In genomic region chr9:73154347-73154746, GRCm38 (mm10) we compare ENCODE assay signal across 22 mouse cellular contexts. TPM values are rescaled to one million over a fixed set of nuclear protein-coding genes. Genes with fewer than 3 reads are reported as not detected.
DNase-seq lines count a peak whose midpoint lies in the region; ATAC-seq and TF ChIP-seq lines count a peak whose summit lies in the region.
"Had no signal": no experiment of that assay in that cellular context is flagged by ENCODE, and none has a peak within 500 bp of the region (broad histone marks: within the 10 kb centered on the region; RNA-seq: fewer than 3 reads in every experiment).

No protein-coding gene starts in this region.

- no peak overlapping the region for H3K4me2 ChIP-seq in hindbrain, postnatal 0 days (ENCODE audit: low read depth, low read length)
- no peak overlapping the region for H3K4me2 ChIP-seq in hindbrain, embryonic 12.5 days (replicated peaks)
- H3K4me2 ChIP-seq in midbrain, embryonic 14.5 days (ENCODE audit: low read length) = no peak overlapping the region
- H3K4me2 ChIP-seq in midbrain, embryonic 15.5 days = no peak overlapping the region
- H3K4me2 ChIP-seq: neural tube, embryonic 12.5 days; stomach, embryonic 15.5 days had no signal

- H3K9me3 ChIP-seq in hindbrain, postnatal 0 days (ENCODE audit: low read length) = no peaks in the 10 kb centered on the region
- no peaks in the 10 kb centered on the region for H3K9me3 ChIP-seq in hindbrain, embryonic 12.5 days (replicated peaks)
- no peaks in the 10 kb centered on the region for H3K9me3 ChIP-seq in midbrain, embryonic 14.5 days (ENCODE audit: control insufficient read depth, low read length)
- no peaks in the 10 kb centered on the region for H3K9me3 ChIP-seq in midbrain, embryonic 15.5 days
- H3K9me3 ChIP-seq: hindbrain, embryonic 10.5 days; neural tube, embryonic 12.5 days; stomach, embryonic 15.5 days had no signal

- H3K9ac ChIP-seq in hindbrain, postnatal 0 days (replicated peaks; ENCODE audit: low read length) = no peak overlapping the region
- no peak overlapping the region for H3K9ac ChIP-seq in hindbrain, embryonic 12.5 days
- H3K9ac ChIP-seq in midbrain, embryonic 14.5 days (replicated peaks; ENCODE audit: low read length) = no peak overlapping the region
- no peak overlapping the region for H3K9ac ChIP-seq in midbrain, embryonic 15.5 days
- H3K9ac ChIP-seq: neural tube, embryonic 12.5 days; stomach, embryonic 15.5 days had no signal

- peak; percentile 51 for TF ChIP-seq CTCF in hindbrain, postnatal 0 days (IDR thresholded peaks at IDR 0.05; ENCODE audit: low read depth)

- no peaks in the 10 kb centered on the region for H3K4me1 ChIP-seq in hindbrain, postnatal 0 days (ENCODE audit: insufficient read depth, low read length)
- no peaks in the 10 kb centered on the region for H3K4me1 ChIP-seq in hindbrain, embryonic 12.5 days
- no peaks in the 10 kb centered on the region for H3K4me1 ChIP-seq in midbrain, embryonic 14.5 days (ENCODE audit: control insufficient read depth, insufficient read depth, low read length)
- H3K4me1 ChIP-seq in midbrain, embryonic 15.5 days = no peaks in the 10 kb centered on the region
- H3K4me1 ChIP-seq: hindbrain, embryonic 10.5 days; neural tube, embryonic 12.5 days; stomach, embryonic 15.5 days had no signal

- ATAC-seq in hindbrain, postnatal 0 days = no peak
- no peak for ATAC-seq in hindbrain, embryonic 12.5 days (ENCODE audit: low FRiP score)
- ATAC-seq in midbrain, embryonic 14.5 days (ENCODE audit: low FRiP score, low TSS enrichment) = no peak
- no peak for ATAC-seq in midbrain, embryonic 15.5 days (replicated peaks)

- no peaks in the 10 kb centered on the region for H3K36me3 ChIP-seq in hindbrain, postnatal 0 days (ENCODE audit: insufficient read depth, low read length)
- no peaks in the 10 kb centered on the region for H3K36me3 ChIP-seq in hindbrain, embryonic 12.5 days
- H3K36me3 ChIP-seq in midbrain, embryonic 14.5 days (ENCODE audit: control insufficient read depth, insufficient read depth, low read length) = no peaks in the 10 kb centered on the region
- no peaks in the 10 kb centered on the region for H3K36me3 ChIP-seq in midbrain, embryonic 15.5 days (replicated peaks)
- H3K36me3 ChIP-seq: hindbrain, embryonic 10.5 days; neural tube, embryonic 12.5 days; stomach, embryonic 15.5 days had no signal

- peak; percentile 13 for DNase-seq in embryo, embryonic 10 days (ENCODE audit: low spot score)
- no peak for DNase-seq in embryo, embryonic 9.5 days (ENCODE audit: extremely low spot score)
- peak; percentile 55 for DNase-seq in hindbrain, postnatal 0 days (ENCODE audit: low spot score)
- peak; percentile 59 for DNase-seq in midbrain, embryonic 14.5 days
- peak; percentile 17 for DNase-seq in retina, postnatal 1 day
- no peak for DNase-seq in ovary, postnatal 36 days (ENCODE audit: low spot score)
- DNase-seq: cerebellum, adult 11-12 months; gastrocnemius, postnatal 36 days; kidney, adult 8-10 months; lung, adult 18-20 months; spleen, adult 18-20 months; thymus, postnatal 14 days had no signal

- no peak overlapping the region for H3K27ac ChIP-seq in hindbrain, postnatal 0 days
- H3K27ac ChIP-seq in hindbrain, embryonic 12.5 days = no peak overlapping the region
- H3K27ac ChIP-seq in midbrain, embryonic 14.5 days (replicated peaks; ENCODE audit: low read depth, low read length) = no peak overlapping the region
- no peak overlapping the region for H3K27ac ChIP-seq in midbrain, embryonic 15.5 days
- H3K27ac ChIP-seq: hindbrain, embryonic 10.5 days; neural tube, embryonic 12.5 days; stomach, embryonic 15.5 days had no signal

- no peak overlapping the region for H3K4me3 ChIP-seq in hindbrain, postnatal 0 days (ENCODE audit: low read length)
- H3K4me3 ChIP-seq in hindbrain, embryonic 12.5 days = no peak overlapping the region
- no peak overlapping the region for H3K4me3 ChIP-seq in midbrain, embryonic 14.5 days (replicated peaks; ENCODE audit: low read depth, low read length)
- H3K4me3 ChIP-seq in midbrain, embryonic 15.5 days = no peak overlapping the region
- H3K4me3 ChIP-seq: hindbrain, embryonic 10.5 days; neural tube, embryonic 12.5 days; stomach, embryonic 15.5 days had no signal

- no peaks in the 10 kb centered on the region for H3K27me3 ChIP-seq in hindbrain, postnatal 0 days (ENCODE audit: insufficient read depth, low read length)
- no peaks in the 10 kb centered on the region for H3K27me3 ChIP-seq in hindbrain, embryonic 12.5 days
- H3K27me3 ChIP-seq in midbrain, embryonic 14.5 days (ENCODE audit: control insufficient read depth, insufficient read depth, low read length) = no peaks in the 10 kb centered on the region
- no peaks in the 10 kb centered on the region for H3K27me3 ChIP-seq in midbrain, embryonic 15.5 days (replicated peaks)
- H3K27me3 ChIP-seq: neural tube, embryonic 12.5 days; stomach, embryonic 15.5 days had no signal

- 55% methylated on average over 9 of the region's 9 CpGs for WGBS in hindbrain, postnatal 0 days
- 61% methylated on average over 9 of the region's 9 CpGs for WGBS in hindbrain, embryonic 12.5 days
- 62% methylated on average over 9 of the region's 9 CpGs for WGBS in midbrain, embryonic 14.5 days
- WGBS in midbrain, embryonic 15.5 days = 56% methylated on average over 9 of the region's 9 CpGs

RNA-seq across cellular contexts. Expression of gene Rsl24d1, which starts 41.1 kb away (rescaled TPM):
- 54.1 and 59.4 TPM in 2 replicates for total RNA-seq in hindbrain, postnatal 0 days (2014; rRNA removed)
- polyA plus RNA-seq in hindbrain, postnatal 0 days (2015; fragmentation: Nextera tagmentation; extraction: Ambion mirVana) = 102 and 106 TPM in 2 replicates
- polyA plus RNA-seq in hindbrain, embryonic 12.5 days (2016; fragmentation: Nextera tagmentation; extraction: Ambion mirVana) = 115 and 124 TPM in 2 replicates
- polyA plus RNA-seq in midbrain, embryonic 14.5 days (2014; fragmentation: Nextera tagmentation; extraction: Ambion mirVana) = 121 and 122 TPM in 2 replicates
- 96.0 and 100 TPM in 2 replicates for polyA plus RNA-seq in midbrain, embryonic 15.5 days (2015; fragmentation: Nextera tagmentation; extraction: Ambion mirVana)

RNA-seq across cellular contexts. Expression of gene Gm20509, which starts 52.1 kb away (rescaled TPM):
- not detected in 2 replicates for total RNA-seq in hindbrain, postnatal 0 days (2014; rRNA removed)
- polyA plus RNA-seq in hindbrain, postnatal 0 days (2015; fragmentation: Nextera tagmentation; extraction: Ambion mirVana) = 0.18 TPM in 1 of 2 replicates, not detected in the other
- polyA plus RNA-seq in hindbrain, embryonic 12.5 days (2016; fragmentation: Nextera tagmentation; extraction: Ambion mirVana) = 0.27 TPM in 1 of 2 replicates, not detected in the other
- polyA plus RNA-seq in midbrain, embryonic 14.5 days (2014; fragmentation: Nextera tagmentation; extraction: Ambion mirVana) = not detected in 2 replicates
- not detected in 2 replicates for polyA plus RNA-seq in midbrain, embryonic 15.5 days (2015; fragmentation: Nextera tagmentation; extraction: Ambion mirVana)
- total RNA-seq: gastrocnemius, postnatal 36 days; left cerebral cortex, postnatal 10 days; megakaryocyte progenitor cell, adult 5-6 weeks had no signal
- polyA plus RNA-seq: frontal cortex, adult 2 months; heart, embryonic 14.5 days; hindbrain, embryonic 10.5 days; limb, embryonic 14.5 days; neural tube, embryonic 12.5 days; stomach, embryonic 15.5 days had no signal

RNA-seq across cellular contexts. Expression of gene Khdc3, which starts 52.7 kb away (rescaled TPM):
- not detected in 2 replicates for total RNA-seq in hindbrain, postnatal 0 days (2014; rRNA removed)
- 0.21 and 0.26 TPM in 2 replicates for polyA plus RNA-seq in hindbrain, postnatal 0 days (2015; fragmentation: Nextera tagmentation; extraction: Ambion mirVana)
- 0.17 TPM in 1 of 2 replicates, not detected in the other for polyA plus RNA-seq in hindbrain, embryonic 12.5 days (2016; fragmentation: Nextera tagmentation; extraction: Ambion mirVana)
- polyA plus RNA-seq in midbrain, embryonic 14.5 days (2014; fragmentation: Nextera tagmentation; extraction: Ambion mirVana) = 0.23 and 0.24 TPM in 2 replicates
- 0.22 and 0.28 TPM in 2 replicates for polyA plus RNA-seq in midbrain, embryonic 15.5 days (2015; fragmentation: Nextera tagmentation; extraction: Ambion mirVana)
- total RNA-seq: gastrocnemius, postnatal 36 days had no signal
- polyA plus RNA-seq: heart, embryonic 14.5 days; neural tube, embryonic 12.5 days had no signal

Comparison
In these comparisons a context has a peak if more than half of its experiments do, and no peak if none do; other contexts are left out.
1. DNase-seq: peak in embryo, embryonic 10 days (single experiment), hindbrain, postnatal 0 days (single experiment), midbrain, embryonic 14.5 days (single experiment) and retina, postnatal 1 day (single experiment); none in embryo, embryonic 9.5 days (single experiment) and ovary, postnatal 36 days (single experiment).